Mouse (Mus musculus) induced T-regulatory cell, adult 2 months (primary cell): ENCODE data around the gene Scrn1.

ENCODE experiments used
- DNase-seq: peaks from one replicate; pipeline ENCODE4 v3.0.0-alpha.2; 2012; ENCODE audit warnings: low read depth

Gene Scrn1

GRCm38 (mm10) chr6:54530182-54530581 is 36.1 kb downstream of the Scrn1 start:
- no peak for DNase-seq

GRCm38 (mm10) chr6:54528666-54529065 is 37.6 kb downstream of the Scrn1 start:
- no peak for DNase-seq

- no peak for DNase-seq
These were observed 47.5 kb downstream of the Scrn1 start for GRCm38 (mm10) chr6:54518758-54519157.

GRCm38 (mm10) chr6:54516512-54517134 is 49.7 kb downstream of the Scrn1 start:
- no peak for DNase-seq

- no peak for DNase-seq
These were observed 54.0 kb downstream of the Scrn1 start for GRCm38 (mm10) chr6:54512256-54512655.

GRCm38 (mm10) chr6:54509264-54509663 is 57.0 kb downstream of the Scrn1 start:
- no peak for DNase-seq

- DNase-seq = no peak
These were observed 58.0 kb downstream of the Scrn1 start for GRCm38 (mm10) chr6:54508256-54508793.

GRCm38 (mm10) chr6:54507808-54508207 is 58.5 kb downstream of the Scrn1 start:
- no peak for DNase-seq

- no peak for DNase-seq
These were observed 59.3 kb downstream of the Scrn1 start for GRCm38 (mm10) chr6:54507002-54507401.

GRCm38 (mm10) chr6:54506318-54506717 is 60.0 kb downstream of the Scrn1 start:
- DNase-seq = no peak

- DNase-seq = no peak
These were observed 63.6 kb downstream of the Scrn1 start for GRCm38 (mm10) chr6:54502661-54503115.

GRCm38 (mm10) chr6:54496214-54496613 is 70.1 kb downstream of the Scrn1 start:
- DNase-seq = no peak

GRCm38 (mm10) chr6:54494612-54495398 is 71.5 kb downstream of the Scrn1 start:
- no peak for DNase-seq

- no peak for DNase-seq
These were observed 72.2 kb downstream of the Scrn1 start for GRCm38 (mm10) chr6:54494097-54494496.

- no peak for DNase-seq
These were observed 75.2 kb downstream of the Scrn1 start for GRCm38 (mm10) chr6:54491074-54491473.

- DNase-seq = no peak
These were observed 80.2 kb downstream of the Scrn1 start for GRCm38 (mm10) chr6:54485973-54486569.

GRCm38 (mm10) chr6:54485435-54485901 is 80.8 kb downstream of the Scrn1 start:
- no peak for DNase-seq

GRCm38 (mm10) chr6:54485000-54485399 is 81.3 kb downstream of the Scrn1 start:
- no peak for DNase-seq

GRCm38 (mm10) chr6:54481390-54482112 is 84.7 kb downstream of the Scrn1 start:
- DNase-seq = no peak

GRCm38 (mm10) chr6:54478646-54479324 is 87.5 kb downstream of the Scrn1 start:
- no peak for DNase-seq

GRCm38 (mm10) chr6:54475926-54476667 is 90.2 kb downstream of the Scrn1 start:
- DNase-seq = no peak
